ENCODE assay signal across 28 mouse cellular contexts in the genomic region with DNA sequence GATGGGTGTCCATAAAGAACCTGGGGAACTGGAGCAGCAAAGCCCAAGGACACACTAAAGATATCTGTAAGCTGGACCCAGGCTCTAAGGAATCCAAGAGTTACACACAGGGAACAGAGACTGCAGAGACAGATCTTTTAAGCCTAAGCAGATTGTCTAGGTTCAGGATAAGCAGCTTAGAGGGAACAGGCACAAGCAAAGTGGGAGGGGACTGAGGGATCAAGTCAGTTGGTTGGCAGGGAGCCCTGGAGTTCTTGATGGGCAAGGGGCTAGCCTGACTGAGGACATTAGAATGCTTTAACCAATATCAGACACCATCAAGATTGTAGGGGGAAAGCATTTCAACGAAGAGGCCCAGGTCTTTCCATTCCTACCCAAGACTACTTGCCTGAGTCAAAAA. TPM values are rescaled to one million over a fixed set of nuclear protein-coding genes. Genes with fewer than 3 reads are reported as not detected.
DNase-seq lines count a peak whose midpoint lies in the region; ATAC-seq and TF ChIP-seq lines count a peak whose summit lies in the region.
"Had no signal": no experiment of that assay in that cellular context is flagged by ENCODE, and none has a peak within 500 bp of the region (broad histone marks: within the 10 kb centered on the region; RNA-seq: fewer than 3 reads in every experiment).

No protein-coding gene starts in this region.

- H3K9me3 ChIP-seq in liver, embryonic 12.5 days (replicated peaks): no peaks in the 10 kb centered on the region
- no peaks in the 10 kb centered on the region for H3K9me3 ChIP-seq in liver, postnatal 0 days (ENCODE audit: low read length)
- H3K9me3 ChIP-seq: embryonic facial prominence, embryonic 13.5 days; forebrain, embryonic 12.5 days; heart, embryonic 15.5 days; kidney, embryonic 15.5 days; limb, embryonic 12.5 days; midbrain, embryonic 12.5 days had no signal

- no peak for TF ChIP-seq EP300 in liver, postnatal 0 days (IDR thresholded peaks at IDR 0.05; ENCODE audit: low read depth)

- H3K4me3 ChIP-seq in liver, embryonic 12.5 days: no peak overlapping the region
- no peak overlapping the region for H3K4me3 ChIP-seq in liver, postnatal 0 days (ENCODE audit: low read depth, low read length)
- H3K4me3 ChIP-seq: embryonic facial prominence, embryonic 13.5 days; erythroblast, embryonic 14.5 days; forebrain, embryonic 12.5 days; heart, adult 2 months; heart, embryonic 15.5 days; kidney, embryonic 15.5 days; limb, embryonic 12.5 days; midbrain, embryonic 12.5 days had no signal

- no peak overlapping the region for H3K4me2 ChIP-seq in liver, embryonic 12.5 days
- H3K4me2 ChIP-seq in liver, postnatal 0 days (ENCODE audit: low read depth, low read length): no peak overlapping the region
- H3K4me2 ChIP-seq: embryonic facial prominence, embryonic 13.5 days; forebrain, embryonic 12.5 days; heart, embryonic 15.5 days; kidney, embryonic 15.5 days; limb, embryonic 12.5 days; midbrain, embryonic 12.5 days had no signal

- TF ChIP-seq CTCF in liver, postnatal 0 days (IDR thresholded peaks at IDR 0.05; ENCODE audit: low read depth): no peak

- H3K27me3 ChIP-seq in liver, embryonic 12.5 days (replicated peaks): no peaks in the 10 kb centered on the region
- H3K27me3 ChIP-seq in liver, postnatal 0 days (ENCODE audit: insufficient read depth, low read length): no peaks in the 10 kb centered on the region
- H3K27me3 ChIP-seq: embryonic facial prominence, embryonic 13.5 days; heart, embryonic 15.5 days; kidney, embryonic 15.5 days; limb, embryonic 12.5 days; midbrain, embryonic 12.5 days had no signal

- peak; percentile 42 to 79 for DNase-seq in adrenal gland, adult (ENCODE audit: inconsistent age in 2 of 2, low spot score in 1 of 2)
- no peak for DNase-seq in adrenal gland, postnatal 25 days
- no peak for DNase-seq in liver, postnatal 0 days
- peak; percentile 5 for DNase-seq in urinary bladder, adult 2 months (ENCODE audit: low spot score)
- DNase-seq in urinary bladder, postnatal 36 days (ENCODE audit: low spot score in 2 of 2): no peak
- no peak for DNase-seq in spleen, postnatal 4 days (ENCODE audit: low spot score in 2 of 2)
- DNase-seq: cerebellum, adult 8-10 months; cerebellum, postnatal 36 days; embryo, embryonic 11 days; gastrocnemius, postnatal 36 days; heart, adult 2 months; kidney, postnatal 36 days; lung, adult 18-20 months; lung, postnatal 14 days; right cerebral cortex, postnatal 25 days; spleen, adult 18-20 months; thymus, postnatal 14 days had no signal

- H3K4me1 ChIP-seq in liver, embryonic 12.5 days: peaks cover 79% of the 10 kb centered on the region
- peaks cover 49% of the 10 kb centered on the region for H3K4me1 ChIP-seq in liver, postnatal 0 days (ENCODE audit: insufficient read depth)
- H3K4me1 ChIP-seq: forebrain, embryonic 12.5 days had no signal

- no peaks in the 10 kb centered on the region for H3K36me3 ChIP-seq in liver, embryonic 12.5 days
- no peaks in the 10 kb centered on the region for H3K36me3 ChIP-seq in liver, postnatal 0 days (replicated peaks; ENCODE audit: insufficient read depth, low read length)
- H3K36me3 ChIP-seq: embryonic facial prominence, embryonic 13.5 days; forebrain, embryonic 12.5 days; heart, embryonic 15.5 days; kidney, embryonic 15.5 days; limb, embryonic 12.5 days; midbrain, embryonic 12.5 days had no signal

- peak overlapping the region; percentile 52 for H3K27ac ChIP-seq in liver, embryonic 12.5 days
- H3K27ac ChIP-seq in liver, postnatal 0 days (ENCODE audit: low read depth): no peak overlapping the region
- H3K27ac ChIP-seq: embryonic facial prominence, embryonic 13.5 days; forebrain, embryonic 12.5 days; heart, adult 2 months; heart, embryonic 15.5 days; kidney, embryonic 15.5 days; limb, embryonic 12.5 days; midbrain, embryonic 12.5 days had no signal

- 0 out of 2 replicates have a peak overlapping the region, but pooled peaks have one; percentile 69 for H3K9ac ChIP-seq in liver, embryonic 12.5 days
- H3K9ac ChIP-seq in liver, postnatal 0 days (replicated peaks): no peak overlapping the region
- H3K9ac ChIP-seq: embryonic facial prominence, embryonic 13.5 days; forebrain, embryonic 12.5 days; heart, embryonic 15.5 days; kidney, embryonic 15.5 days; limb, embryonic 12.5 days; midbrain, embryonic 12.5 days had no signal

- WGBS in liver, embryonic 12.5 days (ENCODE audit: insufficient replicate concordance): 61% methylated on average over 1 of the region's 1 CpGs
- 74% methylated on average over 1 of the region's 1 CpGs for WGBS in liver, postnatal 0 days (ENCODE audit: insufficient replicate concordance)

- ATAC-seq in liver, embryonic 12.5 days: no peak
- no peak for ATAC-seq in liver, postnatal 0 days
- ATAC-seq: hindbrain, embryonic 16.5 days; intestine, postnatal 0 days had no signal

RNA-seq across cellular contexts. Expression of a gene that starts 1.6 kb away (rescaled TPM):
- total RNA-seq in adrenal gland, postnatal 25 days (2021): 13.2 and 13.4 TPM in 2 replicates
- polyA plus RNA-seq in liver, embryonic 12.5 days (2016; fragmentation: Nextera tagmentation; extraction: Ambion mirVana): 2.7 and 3.3 TPM in 2 replicates
- 1.6 and 1.7 TPM in 2 replicates for polyA plus RNA-seq in liver, postnatal 0 days (2015; fragmentation: Nextera tagmentation; extraction: Ambion mirVana)
- polyA plus RNA-seq in urinary bladder, adult 2 months (2012; rRNA removed): 0.39 and 0.57 TPM in 2 replicates
- total RNA-seq: left cerebral cortex, postnatal 14 days had no signal
- polyA plus RNA-seq: heart, adult 2 months had no signal

RNA-seq across cellular contexts. Expression of a gene that starts 7.7 kb away (rescaled TPM):
- 178 and 283 TPM in 2 replicates for total RNA-seq in adrenal gland, postnatal 25 days (2021)
- 77.4 and 80.6 TPM in 2 replicates for polyA plus RNA-seq in liver, embryonic 12.5 days (2016; fragmentation: Nextera tagmentation; extraction: Ambion mirVana)
- 17.3 and 23.0 TPM in 2 replicates for polyA plus RNA-seq in liver, postnatal 0 days (2015; fragmentation: Nextera tagmentation; extraction: Ambion mirVana)
- polyA plus RNA-seq in urinary bladder, adult 2 months (2012; rRNA removed): 33.5 and 37.8 TPM in 2 replicates

RNA-seq across cellular contexts. Expression of a gene that starts 49.5 kb away (rescaled TPM):
- total RNA-seq in adrenal gland, postnatal 25 days (2021): 13.2 and 17.1 TPM in 2 replicates
- 16.2 and 16.6 TPM in 2 replicates for polyA plus RNA-seq in liver, embryonic 12.5 days (2016; fragmentation: Nextera tagmentation; extraction: Ambion mirVana)
- 12.9 and 13.5 TPM in 2 replicates for polyA plus RNA-seq in liver, postnatal 0 days (2015; fragmentation: Nextera tagmentation; extraction: Ambion mirVana)
- 128 and 151 TPM in 2 replicates for polyA plus RNA-seq in urinary bladder, adult 2 months (2012; rRNA removed)

RNA-seq across cellular contexts. Expression of a gene that starts 51.8 kb away (rescaled TPM):
- total RNA-seq in adrenal gland, postnatal 25 days (2021): 136 and 143 TPM in 2 replicates
- 89.0 and 91.7 TPM in 2 replicates for polyA plus RNA-seq in liver, embryonic 12.5 days (2016; fragmentation: Nextera tagmentation; extraction: Ambion mirVana)
- 41.9 and 49.1 TPM in 2 replicates for polyA plus RNA-seq in liver, postnatal 0 days (2015; fragmentation: Nextera tagmentation; extraction: Ambion mirVana)
- 70.4 and 75.8 TPM in 2 replicates for polyA plus RNA-seq in urinary bladder, adult 2 months (2012; rRNA removed)

Comparison
In these comparisons a context has a peak if more than half of its experiments do, and no peak if none do; other contexts are left out.
1. DNase-seq: peak in adrenal gland, adult (2 of 2) and urinary bladder, adult 2 months (single experiment); none in adrenal gland, postnatal 25 days (single experiment), liver, postnatal 0 days (single experiment), urinary bladder, postnatal 36 days (0 of 2) and spleen, postnatal 4 days (0 of 2).